Mouse (Mus musculus) E14TG2a.4 (cell line): ENCODE data around the gene S100a8.

ENCODE experiments used
- CTCF ChIP-seq: conservative IDR thresholded peaks from 2 replicates; pipeline ENCODE4 v1.5.1; 2014; ENCODE audit warnings: low read length
- NANOG ChIP-seq: IDR thresholded peaks from 2 replicates; pipeline ENCODE4 v1.6.1; 2014; ENCODE audit warnings: borderline replicate concordance, low read length, mixed read lengths
- POU5F1 ChIP-seq: IDR thresholded peaks from 2 replicates; pipeline ENCODE4 v1.6.1; 2014; ENCODE audit warnings: low read length, borderline replicate concordance

DNA sequence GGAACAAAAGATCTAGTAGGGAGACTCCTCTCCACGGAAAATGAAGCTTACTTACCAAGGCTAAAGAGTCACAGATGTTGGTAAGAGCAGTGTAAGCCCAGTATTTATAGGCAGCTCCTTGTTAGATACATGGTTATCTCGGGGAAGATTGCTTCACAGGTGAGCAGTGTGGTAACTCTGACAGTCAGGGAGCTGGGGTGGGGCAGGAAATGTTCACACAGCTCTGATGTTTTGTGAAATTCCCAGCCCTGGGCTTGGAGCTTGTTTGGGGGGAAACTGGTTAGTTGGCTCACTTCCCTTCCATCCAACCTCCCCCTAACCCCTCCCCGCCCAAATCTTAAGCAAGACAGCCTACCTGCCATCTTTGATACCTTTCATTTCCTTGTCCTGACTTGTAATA lies 26.8 kb downstream of the S100a8 start, which contains the start of gene S100a9:
- TF ChIP-seq CTCF (no peak), POU5F1 (no peak), NANOG (no peak)
